Mouse (Mus musculus): ENCODE measurements around the gene Ndufs7. TPM values are rescaled to one million over a fixed set of nuclear protein-coding genes. Genes with fewer than 3 reads are reported as not detected.

Ndufs7 gene
- polyA plus RNA-seq, 1 experiment from 2014 or later: 605 TPM

DNA sequence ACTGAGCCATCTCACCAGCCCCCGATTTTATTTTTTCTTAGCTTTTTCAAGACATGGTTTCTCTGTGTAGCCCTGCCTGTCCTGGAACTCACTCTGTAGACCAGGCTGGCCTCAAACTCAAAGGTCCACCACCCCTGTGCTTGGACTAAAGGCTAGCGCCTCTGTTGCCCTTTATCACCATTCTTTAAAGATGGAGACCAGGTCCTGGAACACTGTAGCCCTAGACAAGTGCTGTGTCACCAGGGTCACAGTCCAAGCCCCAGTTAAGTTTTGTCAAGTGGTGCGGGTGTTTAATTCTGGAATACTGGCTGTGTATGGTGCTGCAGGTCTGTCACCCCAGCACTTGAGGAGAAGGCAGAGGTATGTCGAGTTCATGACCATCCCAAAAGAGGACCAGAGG, 11.9 kb upstream of the Ndufs7 start:
- Histone ChIP-seq H3K9ac (ENCODE audit: low read depth, low read length) (no peak overlapping the region), H3K4me3 (ENCODE audit: low read depth, low read length) (no peak overlapping the region), H3K27me3 (replicated peaks; ENCODE audit: control insufficient read depth, insufficient read depth, low read length) (no peaks in the 10 kb centered on the region), H3K4me1 (replicated peaks; ENCODE audit: control insufficient read depth, insufficient read depth, low read length) (no peaks in the 10 kb centered on the region), H3K9me3 (ENCODE audit: control insufficient read depth) (no peaks in the 10 kb centered on the region), H3K4me2 (replicated peaks; ENCODE audit: low read depth) (no peak overlapping the region), H3K36me3 (ENCODE audit: control insufficient read depth, insufficient read depth) (peaks cover 93% of the 10 kb centered on the region), H3K27ac (ENCODE audit: low read depth, low read length) (no peak overlapping the region)
- 92% methylated on average over 4 of the region's 4 CpGs for WGBS
- ATAC-seq: no peak
- no peak for TF ChIP-seq CTCF (IDR thresholded peaks at IDR 0.05; ENCODE audit: low read depth)

DNA sequence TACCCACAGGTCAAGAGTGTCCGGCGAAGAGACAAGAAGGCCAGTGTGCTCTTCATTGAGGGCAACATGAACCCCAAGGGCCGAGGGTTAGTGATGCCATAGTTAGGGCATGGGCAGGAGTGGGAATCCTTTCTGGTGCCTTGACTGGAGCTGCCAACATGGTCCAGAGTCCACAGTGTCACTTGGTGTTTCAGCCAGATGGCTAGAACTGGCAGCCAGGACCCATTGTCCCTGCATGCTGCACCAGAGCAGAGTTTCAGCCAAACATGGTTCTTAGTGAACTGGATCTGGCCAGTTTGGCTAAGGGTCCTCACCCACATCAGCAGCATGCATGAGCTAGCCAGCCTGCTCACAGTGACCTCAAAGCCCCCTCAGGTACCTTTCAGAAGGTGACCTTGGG, 10.6 kb upstream of the Ndufs7 start:
- WGBS: 90% methylated on average over 3 of the region's 3 CpGs
- H3K9me3 ChIP-seq (ENCODE audit: control insufficient read depth): no peaks in the 10 kb centered on the region
- H3K9ac ChIP-seq (ENCODE audit: low read depth, low read length): no peak overlapping the region
- H3K27ac ChIP-seq (ENCODE audit: low read depth, low read length): no peak overlapping the region
- no peak overlapping the region for H3K4me2 ChIP-seq (replicated peaks; ENCODE audit: low read depth)
- H3K4me1 ChIP-seq (replicated peaks; ENCODE audit: control insufficient read depth, insufficient read depth, low read length): no peaks in the 10 kb centered on the region
- peaks cover 92% of the 10 kb centered on the region for H3K36me3 ChIP-seq (ENCODE audit: control insufficient read depth, insufficient read depth)
- ATAC-seq: no peak
- H3K4me3 ChIP-seq (ENCODE audit: low read depth, low read length): no peak overlapping the region
- no peak for TF ChIP-seq CTCF (IDR thresholded peaks at IDR 0.05; ENCODE audit: low read depth)
- H3K27me3 ChIP-seq (replicated peaks; ENCODE audit: control insufficient read depth, insufficient read depth, low read length): no peaks in the 10 kb centered on the region

DNA sequence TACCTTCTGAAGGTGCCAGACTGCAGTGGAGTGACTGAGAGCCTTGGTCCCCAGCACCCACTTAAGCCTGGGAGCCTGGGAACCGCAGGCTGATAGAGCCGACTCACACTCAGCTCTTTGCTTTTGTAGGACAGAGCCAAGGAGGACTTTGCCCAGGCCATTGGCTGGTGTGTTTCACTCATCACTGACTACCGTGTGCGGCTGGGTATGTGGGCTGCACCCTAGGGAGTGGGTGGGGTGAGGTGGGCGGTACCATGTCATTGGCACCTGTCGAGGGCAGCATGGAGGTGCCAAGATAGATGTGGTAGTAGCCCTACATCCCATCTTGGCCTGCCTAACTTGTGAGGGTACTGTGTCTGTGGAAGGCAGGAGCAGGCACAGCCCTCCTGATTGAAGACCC, 9.1 kb upstream of the Ndufs7 start:
- no peak overlapping the region for H3K27ac ChIP-seq (ENCODE audit: low read depth, low read length)
- H3K9ac ChIP-seq (ENCODE audit: low read depth, low read length): no peak overlapping the region
- peaks cover 92% of the 10 kb centered on the region for H3K36me3 ChIP-seq (ENCODE audit: control insufficient read depth, insufficient read depth)
- H3K4me2 ChIP-seq (replicated peaks; ENCODE audit: low read depth): no peak overlapping the region
- no peak for TF ChIP-seq CTCF (IDR thresholded peaks at IDR 0.05; ENCODE audit: low read depth)
- 63% methylated on average over 6 of the region's 6 CpGs for WGBS
- no peak for ATAC-seq
- H3K4me3 ChIP-seq (ENCODE audit: low read depth, low read length): no peak overlapping the region
- no peaks in the 10 kb centered on the region for H3K9me3 ChIP-seq (ENCODE audit: control insufficient read depth)
- H3K4me1 ChIP-seq (replicated peaks; ENCODE audit: control insufficient read depth, insufficient read depth, low read length): no peaks in the 10 kb centered on the region
- H3K27me3 ChIP-seq (replicated peaks; ENCODE audit: control insufficient read depth, insufficient read depth, low read length): no peaks in the 10 kb centered on the region

DNA sequence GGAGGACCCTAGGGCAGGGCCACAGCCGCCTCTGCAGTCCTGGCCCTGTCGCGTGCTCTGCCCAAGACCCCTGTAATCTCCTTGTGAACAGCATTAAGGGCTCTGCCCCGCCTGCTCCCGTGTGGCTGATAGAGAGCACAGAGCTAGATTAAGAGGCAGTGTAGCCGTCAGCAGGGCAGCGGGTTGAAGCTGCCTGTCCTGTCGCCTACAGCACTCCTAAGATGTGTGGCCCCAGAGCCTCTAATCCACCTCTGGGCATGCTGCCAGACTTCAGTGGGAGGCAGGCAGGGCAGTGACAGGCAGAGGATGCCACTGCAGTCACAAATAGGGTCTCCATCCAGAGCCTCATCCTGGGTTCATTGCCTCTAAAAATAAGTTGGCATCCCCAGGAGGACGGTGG, 6.8 kb upstream of the Ndufs7 start:
- TF ChIP-seq CTCF (IDR thresholded peaks at IDR 0.05; ENCODE audit: low read depth): no peak
- WGBS: 54% methylated on average over 9 of the region's 9 CpGs
- H3K9ac ChIP-seq (ENCODE audit: low read depth, low read length): no peak overlapping the region

DNA sequence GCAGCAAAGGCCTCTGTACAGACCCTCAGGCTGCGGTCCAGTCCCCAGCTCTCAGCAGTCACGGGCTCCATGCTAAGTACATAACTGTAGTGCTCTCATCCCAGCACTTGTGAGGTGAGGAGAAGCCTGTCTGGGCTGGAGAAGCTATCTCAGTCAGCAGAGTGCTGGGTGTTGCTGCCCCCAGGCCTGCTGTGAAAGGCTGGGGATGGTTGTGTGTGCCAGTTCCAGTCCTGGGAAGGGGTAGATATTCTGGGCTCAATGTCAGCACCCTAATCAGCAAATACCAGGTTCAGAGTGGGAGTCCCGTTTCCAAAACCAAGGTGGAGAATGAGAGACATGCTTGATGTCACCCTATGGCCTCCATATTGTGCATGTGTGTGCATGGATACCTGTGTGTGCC, 6.3 kb upstream of the Ndufs7 start:
- Histone ChIP-seq H3K4me1 (replicated peaks; ENCODE audit: control insufficient read depth, insufficient read depth, low read length) (no peaks in the 10 kb centered on the region), H3K9ac (ENCODE audit: low read depth, low read length) (no peak overlapping the region), H3K27me3 (replicated peaks; ENCODE audit: control insufficient read depth, insufficient read depth, low read length) (no peaks in the 10 kb centered on the region), H3K27ac (ENCODE audit: low read depth, low read length) (no peak overlapping the region), H3K4me2 (replicated peaks; ENCODE audit: low read depth) (no peak overlapping the region), H3K4me3 (ENCODE audit: low read depth, low read length) (no peak overlapping the region), H3K9me3 (ENCODE audit: control insufficient read depth) (no peaks in the 10 kb centered on the region), H3K36me3 (ENCODE audit: control insufficient read depth, insufficient read depth) (peaks cover 66% of the 10 kb centered on the region)
- 93% methylated on average over 3 of the region's 3 CpGs for WGBS
- no peak for TF ChIP-seq CTCF (IDR thresholded peaks at IDR 0.05; ENCODE audit: low read depth)
- ATAC-seq: no peak

More for the DNA sequence above, 6.8 kb upstream of the Ndufs7 start:
- Histone ChIP-seq H3K27ac (ENCODE audit: low read depth, low read length) (no peak overlapping the region), H3K27me3 (replicated peaks; ENCODE audit: control insufficient read depth, insufficient read depth, low read length) (no peaks in the 10 kb centered on the region), H3K4me1 (replicated peaks; ENCODE audit: control insufficient read depth, insufficient read depth, low read length) (no peaks in the 10 kb centered on the region), H3K36me3 (ENCODE audit: control insufficient read depth, insufficient read depth) (peaks cover 71% of the 10 kb centered on the region), H3K4me3 (ENCODE audit: low read depth, low read length) (no peak overlapping the region), H3K9me3 (ENCODE audit: control insufficient read depth) (no peaks in the 10 kb centered on the region), H3K4me2 (replicated peaks; ENCODE audit: low read depth) (no peak overlapping the region)
- no peak for ATAC-seq

DNA sequence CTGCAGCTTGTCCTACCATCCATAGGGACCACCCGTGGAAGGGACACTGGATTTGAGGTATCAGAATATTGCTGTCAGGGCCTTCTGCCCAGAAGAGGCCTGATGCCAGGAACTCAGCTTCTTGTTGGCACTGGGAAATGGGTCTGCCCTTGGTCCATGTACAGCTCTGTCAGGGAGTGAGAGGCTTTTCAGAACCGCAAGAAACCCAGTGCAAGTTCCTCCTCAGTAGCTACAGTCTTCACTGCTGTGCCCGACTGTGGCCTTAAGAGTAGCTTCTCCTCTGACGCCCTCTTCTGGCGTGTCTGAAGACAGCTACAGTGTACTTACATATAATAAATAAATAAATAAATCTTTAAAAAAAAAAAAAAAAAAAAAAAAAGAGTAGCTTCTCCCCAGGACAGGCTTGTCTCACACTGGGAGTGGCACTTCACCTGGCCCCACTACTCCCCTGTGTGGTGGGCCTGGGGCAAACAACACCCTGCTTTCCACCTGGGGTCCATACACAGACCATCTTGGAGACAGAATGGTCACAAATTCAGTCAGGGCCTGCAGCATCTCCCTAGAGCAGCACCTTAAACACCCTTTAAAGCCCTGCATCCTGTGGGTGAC, 4.0 kb upstream of the Ndufs7 start:
- Histone ChIP-seq H3K27me3 (replicated peaks; ENCODE audit: control insufficient read depth, insufficient read depth, low read length) (no peaks in the 10 kb centered on the region), H3K4me2 (replicated peaks; ENCODE audit: low read depth) (no peak overlapping the region), H3K27ac (ENCODE audit: low read depth, low read length) (no peak overlapping the region), H3K4me1 (replicated peaks; ENCODE audit: control insufficient read depth, insufficient read depth, low read length) (no peaks in the 10 kb centered on the region), H3K36me3 (ENCODE audit: control insufficient read depth, insufficient read depth) (peaks cover 44% of the 10 kb centered on the region), H3K9me3 (ENCODE audit: control insufficient read depth) (no peaks in the 10 kb centered on the region), H3K9ac (ENCODE audit: low read depth, low read length) (no peak overlapping the region), H3K4me3 (ENCODE audit: low read depth, low read length) (no peak overlapping the region)
- WGBS: 35% methylated on average over 5 of the region's 5 CpGs
- peak; percentile 62 for TF ChIP-seq CTCF (IDR thresholded peaks at IDR 0.05; ENCODE audit: low read depth)
- no peak for ATAC-seq

DNA sequence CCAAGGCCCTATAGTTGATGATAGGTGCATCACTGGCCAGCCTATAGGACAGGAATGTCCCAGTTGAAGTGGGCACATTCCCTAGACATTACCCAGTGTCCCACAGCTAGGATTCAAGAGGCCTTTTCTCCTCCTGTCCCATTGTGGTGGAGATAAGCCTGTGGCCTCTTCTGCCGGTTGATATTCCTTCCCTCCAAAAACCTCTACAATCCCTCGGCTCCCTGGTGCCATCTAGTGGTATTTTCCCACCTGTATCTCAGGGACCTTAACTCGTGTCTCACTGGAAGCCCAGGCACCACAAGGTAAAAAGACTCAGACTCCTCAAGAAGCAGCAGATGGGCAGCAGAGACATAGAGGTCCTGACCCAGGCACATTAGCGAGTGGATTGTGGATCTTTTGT, 3.3 kb upstream of the Ndufs7 start:
- Histone ChIP-seq H3K4me2 (replicated peaks; ENCODE audit: low read depth) (no peak overlapping the region), H3K4me1 (replicated peaks; ENCODE audit: control insufficient read depth, insufficient read depth, low read length) (no peaks in the 10 kb centered on the region), H3K4me3 (ENCODE audit: low read depth, low read length) (no peak overlapping the region), H3K27me3 (replicated peaks; ENCODE audit: control insufficient read depth, insufficient read depth, low read length) (no peaks in the 10 kb centered on the region), H3K36me3 (ENCODE audit: control insufficient read depth, insufficient read depth) (peaks cover 37% of the 10 kb centered on the region), H3K9ac (ENCODE audit: low read depth, low read length) (no peak overlapping the region), H3K27ac (ENCODE audit: low read depth, low read length) (no peak overlapping the region), H3K9me3 (ENCODE audit: control insufficient read depth) (no peaks in the 10 kb centered on the region)
- TF ChIP-seq CTCF (IDR thresholded peaks at IDR 0.05; ENCODE audit: low read depth): peak; percentile 97
- WGBS: 3% methylated on average over 4 of the region's 4 CpGs
- ATAC-seq: no peak

Data from intestine, postnatal 0 days (tissue).